Mouse (Mus musculus): ENCODE measurements around the gene Antxr1. TPM values are rescaled to one million over a fixed set of nuclear protein-coding genes. Genes with fewer than 3 reads are reported as not detected.

The Antxr1 gene
- polyA plus RNA-seq, 1 experiment from 2014 or later, result 4.3 TPM

DNA sequence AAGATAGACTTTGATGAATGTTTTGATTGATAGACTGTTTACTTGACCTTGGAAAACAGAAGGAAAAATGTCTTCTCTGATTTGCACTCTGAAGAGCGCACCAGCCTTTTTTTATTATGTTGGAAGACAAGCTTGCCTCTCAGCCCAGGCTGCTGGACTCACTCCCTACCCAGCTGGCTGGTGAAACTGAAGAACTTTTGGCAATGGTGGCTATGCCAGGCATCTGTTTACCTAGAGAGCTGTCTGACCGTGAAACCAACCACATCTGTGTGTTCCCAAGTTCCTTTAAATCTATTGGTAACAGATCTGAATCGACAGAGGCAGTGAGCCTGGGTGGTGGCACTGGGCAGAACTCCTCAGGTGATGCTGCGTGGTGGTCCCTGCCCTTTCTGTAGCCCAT, 102.5 kb downstream of the Antxr1 start:
- Histone ChIP-seq H3K4me1 (no peaks in the 10 kb centered on the region), H3K4me2 (no peak overlapping the region), H3K27me3 (no peaks in the 10 kb centered on the region), H3K27ac (no peak overlapping the region), H3K9ac (no peak overlapping the region), H3K4me3 (replicated peaks) (no peak overlapping the region), H3K9me3 (0 out of 2 replicates have a peak, but pooled peaks cover 4% of the 10 kb centered on the region), H3K36me3 (replicated peaks) (0 out of 2 replicates have a peak, but pooled peaks cover 11% of the 10 kb centered on the region)
- 90% methylated on average over 4 of the region's 4 CpGs for WGBS
- no peak for ATAC-seq (ENCODE audit: low FRiP score)

DNA sequence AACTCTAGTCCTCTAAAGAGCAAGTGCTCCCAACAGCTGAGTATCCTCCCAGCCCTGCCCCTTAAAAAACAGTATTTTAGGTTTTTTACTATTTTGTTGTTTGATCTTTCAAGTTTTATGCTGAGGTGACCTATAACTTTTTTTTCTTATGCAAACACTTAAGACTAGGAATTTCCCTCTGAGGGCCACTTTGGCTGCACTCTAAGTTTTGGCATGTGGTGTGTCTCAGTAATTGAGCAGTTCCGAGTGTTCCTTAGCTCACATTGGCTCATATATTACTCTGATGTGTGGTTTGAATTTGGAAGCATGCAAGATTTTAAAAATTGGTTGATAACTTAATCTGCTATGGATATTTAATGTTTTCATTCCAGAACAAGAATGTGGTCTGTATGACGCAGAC, 105.6 kb downstream of the Antxr1 start:
- H3K4me2 ChIP-seq, result no peak overlapping the region
- H3K36me3 ChIP-seq (replicated peaks), result 0 out of 2 replicates have a peak, but pooled peaks cover 8% of the 10 kb centered on the region
- H3K4me1 ChIP-seq, result no peaks in the 10 kb centered on the region
- H3K4me3 ChIP-seq (replicated peaks), result no peak overlapping the region
- H3K9ac ChIP-seq, result no peak overlapping the region
- no peak overlapping the region for H3K27ac ChIP-seq
- WGBS, result 95% methylated on average over 2 of the region's 2 CpGs
- H3K9me3 ChIP-seq, result 0 out of 2 replicates have a peak, but pooled peaks cover 4% of the 10 kb centered on the region
- H3K27me3 ChIP-seq, result no peaks in the 10 kb centered on the region
- no peak for ATAC-seq (ENCODE audit: low FRiP score)

DNA sequence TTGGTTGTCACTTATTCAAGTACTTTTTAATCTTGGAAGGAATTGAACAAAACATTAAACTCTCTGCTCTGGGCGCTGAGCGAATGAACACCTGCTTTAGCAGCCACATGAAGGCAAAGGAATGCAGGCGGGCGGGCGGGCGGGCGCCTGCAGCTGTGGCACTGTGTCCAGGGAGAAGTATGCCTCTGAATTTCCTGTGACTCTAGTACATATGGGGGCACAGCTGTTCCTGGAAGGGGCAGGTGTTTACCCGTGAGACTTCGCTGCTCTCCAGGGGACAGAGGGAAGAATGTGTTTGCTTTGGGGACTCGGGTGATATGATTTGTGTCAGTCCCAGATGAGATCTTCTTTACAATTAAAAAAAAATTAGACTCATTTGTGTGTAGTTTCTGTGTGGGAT, 107.7 kb downstream of the Antxr1 start:
- Histone ChIP-seq H3K27ac (no peak overlapping the region), H3K36me3 (replicated peaks) (no peaks in the 10 kb centered on the region), H3K9me3 (0 out of 2 replicates have a peak, but pooled peaks cover 4% of the 10 kb centered on the region), H3K9ac (no peak overlapping the region), H3K4me1 (no peaks in the 10 kb centered on the region), H3K4me2 (no peak overlapping the region), H3K27me3 (no peaks in the 10 kb centered on the region), H3K4me3 (replicated peaks) (no peak overlapping the region)
- WGBS, result 88% methylated on average over 10 of the region's 10 CpGs
- ATAC-seq (ENCODE audit: low FRiP score), result no peak

DNA sequence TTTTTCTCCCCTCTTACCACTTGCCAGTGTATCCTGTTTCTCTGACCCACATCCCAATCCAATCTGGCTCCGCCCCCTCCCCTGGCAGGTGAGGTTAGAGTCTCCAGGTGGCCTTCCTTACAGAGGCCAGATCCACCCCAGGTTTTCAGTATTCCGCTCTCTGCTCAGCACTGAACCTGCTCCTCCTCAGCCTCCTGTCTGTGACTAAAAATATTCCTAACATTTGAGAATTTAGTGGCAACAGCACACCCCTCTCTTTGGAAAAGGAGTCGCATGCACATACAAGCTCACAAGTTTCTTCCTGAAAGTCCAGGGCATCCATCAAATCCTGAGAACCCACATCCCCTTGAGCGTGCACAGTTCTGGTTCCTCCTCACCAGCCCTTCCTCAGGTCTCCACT, 109.3 kb downstream of the Antxr1 start:
- Histone ChIP-seq H3K36me3 (replicated peaks) (no peaks in the 10 kb centered on the region), H3K9ac (no peak overlapping the region), H3K4me2 (no peak overlapping the region), H3K4me3 (replicated peaks) (no peak overlapping the region), H3K27me3 (no peaks in the 10 kb centered on the region), H3K27ac (no peak overlapping the region), H3K4me1 (no peaks in the 10 kb centered on the region), H3K9me3 (0 out of 2 replicates have a peak, but pooled peaks cover 4% of the 10 kb centered on the region)
- 87% methylated on average over 4 of the region's 4 CpGs for WGBS
- no peak for ATAC-seq (ENCODE audit: low FRiP score)

DNA sequence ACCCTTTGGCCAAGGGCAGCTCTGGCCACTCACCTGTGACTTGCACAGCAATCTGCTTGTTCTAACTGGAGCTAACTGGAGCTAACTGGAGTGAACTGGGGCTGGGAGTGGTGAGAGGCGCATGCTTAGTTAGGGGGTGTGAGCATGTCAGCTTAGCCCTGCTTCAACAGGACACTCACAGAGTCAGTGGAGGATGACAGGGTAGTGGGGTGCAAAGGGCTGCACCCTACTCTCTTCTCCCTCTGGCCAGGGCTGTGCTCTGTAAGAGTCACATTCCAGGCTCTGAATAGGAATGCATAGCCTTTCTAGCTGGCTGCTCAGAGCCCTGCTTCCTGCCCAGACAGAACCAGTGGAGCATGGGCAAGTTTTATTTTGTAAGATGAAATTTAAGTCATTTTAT, 110.3 kb downstream of the Antxr1 start:
- H3K27ac ChIP-seq, result no peak overlapping the region

DNA sequence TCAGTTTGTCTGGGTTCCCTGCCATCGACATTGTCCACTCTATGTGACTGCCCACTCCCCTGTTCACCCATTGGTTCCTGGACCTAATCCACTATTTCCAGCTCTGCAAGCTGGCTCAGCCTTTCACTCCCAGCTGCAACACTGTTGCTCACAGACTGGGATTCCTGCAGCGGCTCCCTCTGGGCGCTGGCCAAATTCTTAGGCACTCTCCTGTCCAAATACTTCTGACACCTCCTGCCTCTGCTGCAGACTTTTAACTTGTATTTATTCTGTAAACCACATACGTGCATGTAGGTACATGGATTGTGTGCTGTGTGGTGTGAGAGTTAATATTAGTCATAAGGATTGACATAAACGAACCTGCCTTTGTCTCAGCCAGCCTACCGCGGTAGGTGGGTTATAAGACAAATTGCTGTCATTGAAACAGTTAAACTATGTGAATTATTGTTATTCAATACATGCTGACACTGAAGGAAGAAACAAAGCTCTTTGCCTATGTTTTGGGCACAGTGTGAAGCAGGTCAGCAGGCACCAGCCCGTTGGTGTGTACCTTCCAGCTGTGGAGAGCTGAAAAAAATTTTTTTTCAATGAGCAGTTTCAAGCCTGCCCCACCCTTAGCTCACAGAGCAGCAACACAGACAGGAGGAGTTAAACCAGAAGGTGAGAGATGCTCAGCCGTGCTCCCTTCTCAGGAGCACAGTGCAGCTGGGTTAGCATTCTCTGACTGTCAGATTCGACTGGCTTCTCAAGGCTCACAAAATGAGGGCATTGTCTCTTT, 112.6 kb downstream of the Antxr1 start:
- Histone ChIP-seq H3K27ac (no peak overlapping the region), H3K9me3 (no peaks in the 10 kb centered on the region), H3K36me3 (replicated peaks) (no peaks in the 10 kb centered on the region), H3K9ac (no peak overlapping the region), H3K4me2 (no peak overlapping the region), H3K27me3 (no peaks in the 10 kb centered on the region), H3K4me3 (replicated peaks) (no peak overlapping the region), H3K4me1 (no peaks in the 10 kb centered on the region)
- 75% methylated on average over 10 of the region's 10 CpGs for WGBS
- no peak for ATAC-seq (ENCODE audit: low FRiP score)

More for the DNA sequence above, 110.3 kb downstream of the Antxr1 start:
- WGBS, result 90% methylated on average over 1 of the region's 1 CpGs
- no peak overlapping the region for H3K4me2 ChIP-seq
- H3K36me3 ChIP-seq (replicated peaks), result no peaks in the 10 kb centered on the region
- no peak for ATAC-seq (ENCODE audit: low FRiP score)
- H3K9me3 ChIP-seq, result 0 out of 2 replicates have a peak, but pooled peaks cover 4% of the 10 kb centered on the region
- no peak overlapping the region for H3K9ac ChIP-seq
- H3K4me3 ChIP-seq (replicated peaks), result no peak overlapping the region
- H3K4me1 ChIP-seq, result no peaks in the 10 kb centered on the region
- no peaks in the 10 kb centered on the region for H3K27me3 ChIP-seq

DNA sequence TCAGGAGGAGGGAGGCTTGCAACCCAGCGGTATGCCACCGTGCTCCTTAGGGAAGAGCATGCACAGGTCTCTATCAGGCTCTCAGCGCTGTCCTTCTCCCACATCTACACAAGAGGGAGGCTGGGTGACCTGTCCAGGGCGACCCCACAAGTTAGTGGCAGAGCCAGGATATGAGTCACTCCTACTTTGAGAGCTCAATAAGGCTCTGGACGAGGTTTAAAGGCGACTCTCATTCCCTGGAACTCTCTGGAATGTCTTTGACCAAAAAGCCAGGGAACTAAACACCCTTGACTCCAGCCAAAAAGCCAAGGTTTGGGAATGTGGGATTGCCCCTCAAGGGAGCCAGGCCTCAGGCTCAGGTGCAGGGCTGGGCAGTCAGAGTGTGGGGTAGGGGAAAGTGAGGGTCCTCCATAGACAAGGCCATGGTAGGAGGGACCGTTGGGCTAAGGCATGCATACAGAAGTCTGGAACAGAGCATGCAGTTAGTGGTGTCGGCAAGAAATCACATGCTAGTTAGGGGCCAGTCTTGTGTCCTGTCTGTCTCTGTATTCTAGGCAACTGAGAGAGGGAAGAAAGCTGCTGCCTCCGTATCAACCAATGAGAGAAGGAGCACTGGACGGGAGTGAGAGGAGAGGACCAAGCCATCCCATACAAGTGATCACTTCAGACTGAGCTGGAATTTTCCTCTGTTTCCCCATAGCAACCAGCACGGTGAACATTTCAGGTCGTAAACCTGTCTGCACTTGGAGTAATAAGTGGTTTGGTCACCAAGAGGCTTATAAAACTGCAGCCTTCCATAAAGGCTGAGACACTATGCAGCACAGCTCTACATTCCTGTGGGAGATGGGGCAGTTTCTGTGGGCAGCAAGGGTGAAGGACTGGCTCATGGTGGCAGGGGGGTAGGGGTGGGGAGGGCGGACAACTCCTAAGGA, 116.3 kb downstream of the Antxr1 start:
- Histone ChIP-seq H3K36me3 (replicated peaks) (no peaks in the 10 kb centered on the region), H3K9ac (no peak overlapping the region), H3K27ac (no peak overlapping the region), H3K4me1 (no peaks in the 10 kb centered on the region), H3K27me3 (no peaks in the 10 kb centered on the region), H3K9me3 (no peaks in the 10 kb centered on the region), H3K4me3 (replicated peaks) (no peak overlapping the region), H3K4me2 (no peak overlapping the region)
- 84% methylated on average over 13 of the region's 13 CpGs for WGBS
- no peak for ATAC-seq (ENCODE audit: low FRiP score)

DNA sequence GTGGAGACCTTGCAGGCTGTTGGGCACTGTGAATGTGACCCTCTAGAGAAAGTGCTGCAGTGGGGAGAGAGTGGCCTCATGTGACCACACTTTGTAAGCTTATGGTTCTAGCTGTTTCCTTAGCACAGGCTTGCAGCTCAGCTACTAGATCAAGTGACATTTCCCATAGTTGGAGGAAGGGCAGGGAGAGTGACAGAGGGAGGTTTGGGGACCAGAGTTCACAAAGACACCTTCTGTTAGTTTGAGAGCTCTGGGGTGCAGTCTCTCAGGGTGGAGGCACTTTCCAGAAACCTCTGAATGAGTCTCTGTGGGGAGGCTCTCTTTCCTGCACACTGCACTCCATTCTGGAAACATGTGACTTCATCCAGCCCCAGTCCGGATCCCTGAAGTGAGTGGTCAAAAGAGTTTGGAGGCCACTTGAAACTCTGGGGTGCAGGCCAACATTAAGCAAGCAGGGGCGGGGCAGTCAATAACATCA, 119.5 kb downstream of the Antxr1 start:
- H3K4me2 ChIP-seq, result no peak overlapping the region
- no peaks in the 10 kb centered on the region for H3K27me3 ChIP-seq
- H3K4me3 ChIP-seq (replicated peaks), result no peak overlapping the region
- peaks cover 6% of the 10 kb centered on the region; the same call in 1 of the 2 replicates for H3K36me3 ChIP-seq (replicated peaks)
- H3K27ac ChIP-seq, result no peak overlapping the region
- ATAC-seq (ENCODE audit: low FRiP score), result no peak
- no peaks in the 10 kb centered on the region for H3K4me1 ChIP-seq
- no peak overlapping the region for H3K9ac ChIP-seq
- 64% methylated on average over 2 of the region's 2 CpGs for WGBS
- H3K9me3 ChIP-seq, result no peaks in the 10 kb centered on the region

DNA sequence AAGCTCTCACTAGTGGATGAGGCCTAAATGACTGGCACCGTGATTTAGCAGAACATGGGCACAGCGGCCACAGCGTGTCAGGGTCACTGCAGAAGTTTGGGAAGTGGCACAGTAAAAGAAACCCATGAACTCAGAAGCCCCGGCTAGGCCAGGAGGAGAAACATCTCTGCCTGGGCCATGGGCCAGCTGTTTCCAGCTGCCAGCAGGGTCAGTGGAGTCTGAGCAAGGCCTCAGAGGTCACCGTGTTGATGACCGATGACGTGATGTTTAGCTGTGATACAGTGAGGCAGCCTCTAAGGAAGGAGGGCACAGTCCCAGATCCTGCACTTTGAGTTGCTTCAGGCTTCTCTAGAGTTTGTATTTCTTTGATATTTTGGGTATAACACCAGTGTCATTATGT, 122.4 kb downstream of the Antxr1 start:
- H3K36me3 ChIP-seq (replicated peaks), result peaks cover 6% of the 10 kb centered on the region; the same call in 1 of the 2 replicates
- H3K4me2 ChIP-seq, result no peak overlapping the region
- no peak overlapping the region for H3K4me3 ChIP-seq (replicated peaks)
- H3K27ac ChIP-seq, result no peak overlapping the region
- no peak for ATAC-seq (ENCODE audit: low FRiP score)
- no peaks in the 10 kb centered on the region for H3K9me3 ChIP-seq
- H3K4me1 ChIP-seq, result no peaks in the 10 kb centered on the region
- no peak overlapping the region for H3K9ac ChIP-seq
- H3K27me3 ChIP-seq, result no peaks in the 10 kb centered on the region
- WGBS, result 91% methylated on average over 7 of the region's 7 CpGs

DNA sequence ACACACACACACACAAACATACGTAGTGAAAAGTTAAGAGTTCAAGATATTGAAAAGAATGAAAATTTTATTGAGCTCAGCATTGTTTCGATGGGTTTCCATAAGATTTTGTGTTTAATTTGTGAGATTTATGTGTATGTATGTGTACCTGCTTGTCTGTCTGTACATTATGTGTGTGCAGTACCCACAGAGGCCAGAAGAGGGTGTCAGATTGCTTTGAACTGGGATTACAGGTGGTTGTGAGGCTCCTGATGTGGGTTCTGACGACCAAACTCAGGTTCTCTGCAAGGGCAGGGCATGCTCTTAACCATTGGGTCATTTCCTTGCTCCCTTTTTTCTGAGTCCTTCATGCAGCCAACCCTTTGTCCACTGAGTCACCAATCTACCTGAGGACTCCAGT, 124.1 kb downstream of the Antxr1 start:
- 82% methylated on average over 3 of the region's 3 CpGs for WGBS
- no peak overlapping the region for H3K27ac ChIP-seq
- H3K9me3 ChIP-seq, result no peaks in the 10 kb centered on the region
- H3K27me3 ChIP-seq, result no peaks in the 10 kb centered on the region
- H3K9ac ChIP-seq, result no peak overlapping the region
- no peak for ATAC-seq (ENCODE audit: low FRiP score)
- no peak overlapping the region for H3K4me3 ChIP-seq (replicated peaks)
- no peak overlapping the region for H3K4me2 ChIP-seq
- H3K36me3 ChIP-seq (replicated peaks), result peaks cover 6% of the 10 kb centered on the region; the same call in 1 of the 2 replicates
- H3K4me1 ChIP-seq, result no peaks in the 10 kb centered on the region

DNA sequence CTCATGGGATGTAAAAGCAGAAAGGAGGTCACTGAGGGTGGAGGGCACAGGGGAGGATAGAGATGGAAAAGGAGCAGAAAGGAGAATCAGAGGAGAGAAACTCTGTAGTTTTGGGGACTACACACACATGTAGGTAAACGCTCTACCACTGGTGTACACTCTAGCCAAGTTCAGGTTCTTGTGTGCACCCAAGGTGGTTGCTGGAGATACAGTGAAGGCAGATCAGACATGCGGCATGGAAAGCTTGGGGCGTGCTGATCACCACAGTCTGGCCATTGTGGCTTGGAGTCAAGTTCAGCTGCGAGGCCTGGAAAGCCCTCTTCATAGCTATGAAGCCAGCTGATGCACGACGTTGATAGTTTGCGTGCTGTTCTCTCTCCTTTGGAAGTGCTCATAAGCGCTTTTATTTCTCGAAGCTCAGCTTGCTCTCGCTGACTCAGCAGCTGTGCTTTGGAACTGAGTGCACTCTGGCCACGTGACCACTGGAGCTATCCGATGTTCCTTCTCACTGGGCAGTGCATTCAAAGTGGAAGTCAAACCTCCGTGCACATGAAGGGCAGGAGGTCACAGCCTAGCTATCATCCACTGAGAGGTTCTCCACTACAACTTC, 128.1 kb downstream of the Antxr1 start:
- no peak for ATAC-seq (ENCODE audit: low FRiP score)
- H3K4me1 ChIP-seq, result no peaks in the 10 kb centered on the region
- no peak overlapping the region for H3K4me3 ChIP-seq (replicated peaks)
- no peaks in the 10 kb centered on the region for H3K27me3 ChIP-seq
- H3K36me3 ChIP-seq (replicated peaks), result peaks cover 10% of the 10 kb centered on the region
- no peak overlapping the region for H3K27ac ChIP-seq
- no peaks in the 10 kb centered on the region for H3K9me3 ChIP-seq
- no peak overlapping the region for H3K4me2 ChIP-seq
- H3K9ac ChIP-seq, result no peak overlapping the region
- WGBS, result 73% methylated on average over 13 of the region's 13 CpGs

DNA sequence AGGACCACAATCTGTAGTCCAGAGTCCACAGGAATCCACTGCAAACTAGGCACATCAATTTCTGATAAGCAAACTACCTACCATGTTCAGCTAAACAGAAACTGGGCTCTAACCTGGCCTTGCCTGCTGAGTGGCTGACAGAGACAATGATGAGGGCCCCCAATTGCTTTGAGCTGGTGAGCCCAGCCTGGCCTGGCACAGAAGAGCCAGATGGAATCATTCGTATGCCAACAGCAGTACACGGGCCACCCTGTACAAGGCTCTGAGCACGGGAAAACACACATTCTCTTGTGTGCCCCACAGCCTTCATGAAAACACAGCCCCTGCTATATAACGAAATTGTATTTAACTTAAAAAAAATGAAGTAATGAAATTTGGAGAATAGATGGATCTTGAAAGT, 128.8 kb downstream of the Antxr1 start:
- Histone ChIP-seq H3K4me1 (no peaks in the 10 kb centered on the region), H3K27ac (no peak overlapping the region), H3K36me3 (replicated peaks) (peaks cover 7% of the 10 kb centered on the region), H3K9ac (no peak overlapping the region), H3K4me3 (replicated peaks) (no peak overlapping the region), H3K9me3 (no peaks in the 10 kb centered on the region), H3K4me2 (no peak overlapping the region), H3K27me3 (no peaks in the 10 kb centered on the region)
- WGBS, result 89% methylated on average over 4 of the region's 4 CpGs
- ATAC-seq (ENCODE audit: low FRiP score), result no peak
